Mouse (Mus musculus): ENCODE data around the gene Lima1. TPM values are rescaled to one million over a fixed set of nuclear protein-coding genes. Genes with fewer than 3 reads are reported as not detected.

Gene Lima1
- polyA plus RNA-seq, 1 experiment from 2014 or later = 29.5 TPM

DNA sequence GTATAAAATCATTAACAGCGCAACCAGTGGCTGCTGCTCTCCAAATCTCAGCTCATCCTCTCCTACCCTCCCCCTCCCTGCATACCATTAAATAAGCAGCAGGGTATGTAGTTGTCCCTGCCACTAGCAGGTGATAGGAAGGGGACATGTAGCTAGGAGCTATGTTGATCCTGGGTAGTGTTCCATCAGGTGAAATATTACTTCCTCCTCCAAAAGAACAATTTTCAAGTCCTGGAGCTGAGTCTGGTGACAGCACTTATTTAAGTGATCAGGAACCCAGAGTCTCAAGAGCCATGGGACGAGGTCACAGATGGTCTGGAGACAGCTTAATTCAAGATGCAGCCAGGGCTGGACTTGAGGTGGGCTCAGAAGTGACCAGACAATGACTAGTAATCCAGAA is 139.6 kb downstream of the Lima1 start:
- Histone ChIP-seq H3K36me3 (peaks cover 97% of the 10 kb centered on the region), H3K27ac (no peak overlapping the region)
- 94% methylated on average over 2 of the region's 2 CpGs for WGBS

GRCm38 (mm10) chr15:99733186-99733585 is 142.1 kb downstream of the Lima1 start:
- Histone ChIP-seq H3K27me3 (ENCODE audit: insufficient read depth, poor library complexity, severe bottlenecking) (no peaks in the 10 kb centered on the region), H3K27ac (no peak overlapping the region), H3K4me3 (no peak overlapping the region), H3K36me3 (peaks cover 94% of the 10 kb centered on the region), H3K4me1 (replicated peaks) (no peaks in the 10 kb centered on the region), H3K9me3 (peaks cover 8% of the 10 kb centered on the region)
- DNase-seq (ENCODE audit: low spot score) = no peak
- 97% methylated on average over 5 of the region's 5 CpGs for WGBS

More for the DNA sequence above, 139.6 kb downstream of the Lima1 start:
- no peaks in the 10 kb centered on the region for H3K4me1 ChIP-seq (replicated peaks)
- H3K4me3 ChIP-seq = no peak overlapping the region
- no peaks in the 10 kb centered on the region for H3K9me3 ChIP-seq
- H3K27me3 ChIP-seq (ENCODE audit: insufficient read depth, poor library complexity, severe bottlenecking) = no peaks in the 10 kb centered on the region
- DNase-seq (ENCODE audit: low spot score) = no peak

- H3K27ac ChIP-seq = no peak overlapping the region
- H3K4me3 ChIP-seq = no peak overlapping the region
- no peaks in the 10 kb centered on the region for H3K27me3 ChIP-seq (ENCODE audit: insufficient read depth, poor library complexity, severe bottlenecking)
- DNase-seq (ENCODE audit: low spot score) = no peak
- peaks cover 1% of the 10 kb centered on the region for H3K4me1 ChIP-seq (replicated peaks)
- H3K9me3 ChIP-seq = peaks cover 8% of the 10 kb centered on the region
- 90% methylated on average over 3 of the region's 3 CpGs for WGBS
- H3K36me3 ChIP-seq = peaks cover 88% of the 10 kb centered on the region
These were observed 143.6 kb downstream of the Lima1 start for GRCm38 (mm10) chr15:99731678-99732077.

DNA sequence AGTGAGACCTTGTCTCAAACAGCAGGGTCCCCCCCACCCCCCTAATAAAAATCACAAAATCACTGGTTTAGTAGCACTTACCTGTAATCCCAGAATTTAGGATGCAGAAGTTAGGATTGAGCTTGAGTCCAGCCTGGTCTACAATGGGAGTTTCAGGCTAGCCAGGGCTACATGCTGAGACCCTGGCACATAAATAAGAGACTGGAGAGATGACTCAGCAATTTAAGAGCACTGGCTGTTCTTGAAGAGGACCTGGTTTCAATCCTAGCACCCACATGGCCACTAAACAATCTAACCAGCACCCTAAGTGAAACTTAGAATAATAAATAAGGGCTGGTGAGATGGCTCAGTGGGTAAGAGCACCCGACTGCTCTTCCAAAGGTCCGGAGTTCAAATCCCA is 144.1 kb downstream of the Lima1 start:
- Histone ChIP-seq H3K4me1 (replicated peaks) (peaks cover 6% of the 10 kb centered on the region), H3K4me3 (no peak overlapping the region), H3K36me3 (peaks cover 83% of the 10 kb centered on the region), H3K27ac (no peak overlapping the region), H3K27me3 (ENCODE audit: insufficient read depth, poor library complexity, severe bottlenecking) (no peaks in the 10 kb centered on the region), H3K9me3 (peaks cover 8% of the 10 kb centered on the region)
- WGBS = 92% methylated on average over 2 of the region's 2 CpGs
- DNase-seq (ENCODE audit: low spot score) = no peak

- H3K36me3 ChIP-seq = peaks cover 63% of the 10 kb centered on the region
- peaks cover 8% of the 10 kb centered on the region for H3K9me3 ChIP-seq
- peaks cover 26% of the 10 kb centered on the region for H3K4me1 ChIP-seq (replicated peaks)
- H3K27me3 ChIP-seq (ENCODE audit: insufficient read depth, poor library complexity, severe bottlenecking) = no peaks in the 10 kb centered on the region
- H3K27ac ChIP-seq = no peak overlapping the region
- DNase-seq (ENCODE audit: low spot score) = no peak
- no peak overlapping the region for H3K4me3 ChIP-seq
- 97% methylated on average over 4 of the region's 4 CpGs for WGBS
These were observed 146.0 kb downstream of the Lima1 start for GRCm38 (mm10) chr15:99729056-99729783.

Other genes starting within 250 kb of the Lima1 start
- gene Racgap1, start 223.8 kb downstream of the Lima1 start, polyA plus RNA-seq (2016; fragmentation: Nextera tagmentation; extraction: Ambion mirVana) = 193 and 219 TPM in 2 replicates
- 12.6 and 29.0 TPM in 2 replicates for gene Asic1, start 205.1 kb downstream of the Lima1 start, polyA plus RNA-seq (2016; fragmentation: Nextera tagmentation; extraction: Ambion mirVana)
- gene Smarcd1, start 173.3 kb downstream of the Lima1 start, polyA plus RNA-seq (2016; fragmentation: Nextera tagmentation; extraction: Ambion mirVana) = 101 and 118 TPM in 2 replicates
- gene Gm17349, start 170.0 kb downstream of the Lima1 start, polyA plus RNA-seq (2016; fragmentation: Nextera tagmentation; extraction: Ambion mirVana) = not detected in 2 replicates
- 0.54 and 0.78 TPM in 2 replicates for gene Gpd1, start 157.9 kb downstream of the Lima1 start, polyA plus RNA-seq (2016; fragmentation: Nextera tagmentation; extraction: Ambion mirVana)
- gene Cox14, start 149.8 kb downstream of the Lima1 start, polyA plus RNA-seq (2016; fragmentation: Nextera tagmentation; extraction: Ambion mirVana) = 152 and 174 TPM in 2 replicates
- gene Cers5, start 102.6 kb downstream of the Lima1 start, polyA plus RNA-seq (2016; fragmentation: Nextera tagmentation; extraction: Ambion mirVana) = 59.1 and 61.3 TPM in 2 replicates
- gene Fam186a, start 91.6 kb upstream of the Lima1 start, polyA plus RNA-seq (2016; fragmentation: Nextera tagmentation; extraction: Ambion mirVana) = not detected in 2 replicates
- 25.8 and 35.2 TPM in 2 replicates for gene Larp4, start 94.6 kb upstream of the Lima1 start, polyA plus RNA-seq (2016; fragmentation: Nextera tagmentation; extraction: Ambion mirVana)
- 17.6 and 18.9 TPM in 2 replicates for gene Dip2b, start 163.2 kb upstream of the Lima1 start, polyA plus RNA-seq (2016; fragmentation: Nextera tagmentation; extraction: Ambion mirVana)

All from hindbrain, embryonic 10.5 days (tissue).